Mouse (Mus musculus) CH12.LX (cell line): ENCODE data around the gene Ubxn6. TPM values are rescaled to one million over a fixed set of nuclear protein-coding genes. Genes with fewer than 3 reads are reported as not detected.
"Not testable (repeated sequence)": the region's sequence is repeated elsewhere in the genome, so short reads cannot be mapped to it uniquely, and the experiment has no call there.

Source experiments
- DNase-seq: peaks from one replicate; pipeline ENCODE4 v3.0.0-alpha.2; 2013; ENCODE audit errors: extremely low read depth
- H3K27ac ChIP-seq: 2 replicates; pipeline ENCODE4 v1.5.1; 2012; ENCODE audit warnings: low read depth, mild to moderate bottlenecking, control low read depth, moderate library complexity; ENCODE audit not compliant: insufficient read depth
- H3K27me3 ChIP-seq: replicated peaks from 2 replicates; pipeline ENCODE3; 2012; ENCODE audit warnings: inconsistent platforms
- H3K36me3 ChIP-seq, 2 experiments: replicated peaks in 1 of 2; 2 replicates each; pipeline versions ENCODE3 to v1.6.1; 2012; ENCODE audit warnings: inconsistent platforms in 1 of 2, low read length in 1 of 2, mild to moderate bottlenecking in 1 of 2, mixed read lengths in 1 of 2, moderate library complexity in 1 of 2; ENCODE audit not compliant: control insufficient read depth in 1 of 2, insufficient read depth in 1 of 2
- H3K4me1 ChIP-seq, 2 experiments: 2 replicates each; pipeline ENCODE4 v1.6.1; 2012; ENCODE audit warnings: inconsistent platforms in 1 of 2, moderate library complexity in 1 of 2; ENCODE audit not compliant: insufficient read depth in 2 of 2, control insufficient read depth in 1 of 2
- H3K4me2 ChIP-seq: 2 replicates; pipeline ENCODE4 v1.6.1; 2012; ENCODE audit warnings: low read depth, mild to moderate bottlenecking, control low read depth; ENCODE audit not compliant: poor library complexity, insufficient read depth, severe bottlenecking
- H3K4me3 ChIP-seq, 3 experiments: fragments of 150-350 bp in 1 of 3; sonication (generic) in 1 of 3; replicated peaks in 1 of 3; 2 replicates each; pipeline versions ENCODE3 to v1.5.1; 2011 to 2012; ENCODE audit warnings: low read depth in 2 of 3, low read length in 2 of 3, mild to moderate bottlenecking in 2 of 3, moderate library complexity in 2 of 3, control low read depth in 1 of 3, improper control_type of control experiment in 1 of 3, inconsistent platforms in 1 of 3, mixed read lengths in 1 of 3; ENCODE audit not compliant: poor library complexity in 1 of 3
- H3K79me2 ChIP-seq: replicated peaks from 2 replicates; pipeline ENCODE4 v1.6.1; 2012; ENCODE audit warnings: mild to moderate bottlenecking, moderate library complexity; ENCODE audit not compliant: control insufficient read depth, poor library complexity, insufficient read depth, severe bottlenecking; ENCODE audit errors: extremely low read depth
- H3K9ac ChIP-seq: 2 replicates; pipeline ENCODE4 v1.6.1; 2012; ENCODE audit warnings: low read depth, mild to moderate bottlenecking, control low read depth, moderate library complexity; ENCODE audit not compliant: insufficient read depth
- H3K9me3 ChIP-seq: replicated peaks from 2 replicates; pipeline ENCODE3; 2012; ENCODE audit warnings: low read length, inconsistent platforms, mixed read lengths
- CHD2 ChIP-seq: IDR thresholded peaks from 2 replicates; pipeline ENCODE4 v1.6.1; 2011; ENCODE audit warnings: low read length, improper control_type of control experiment
- E2F4 ChIP-seq: IDR thresholded peaks from 2 replicates; pipeline ENCODE4 v1.6.1; 2011; ENCODE audit warnings: low read depth, low read length, improper control_type of control experiment; ENCODE audit not compliant: insufficient replicate concordance
- ELF1 ChIP-seq: IDR thresholded peaks from 2 replicates; pipeline ENCODE4 v1.6.1; 2014; ENCODE audit warnings: low read depth, mild to moderate bottlenecking, inconsistent platforms, low read length, improper control_type of control experiment
- EP300 ChIP-seq: IDR thresholded peaks from 2 replicates; pipeline ENCODE4 v1.6.1; 2011; ENCODE audit warnings: low read length, improper control_type of control experiment
- GABPA ChIP-seq: IDR thresholded peaks from 2 replicates; pipeline ENCODE4 v1.6.1; 2012; ENCODE audit warnings: low read depth, low read length, improper control_type of control experiment, inconsistent platforms; ENCODE audit not compliant: insufficient replicate concordance
- HCFC1 ChIP-seq: IDR thresholded peaks from 2 replicates; pipeline ENCODE4 v1.6.1; 2012; ENCODE audit warnings: low read depth, mild to moderate bottlenecking, inconsistent platforms, low read length, improper control_type of control experiment
- IRF4 ChIP-seq: IDR thresholded peaks from 2 replicates; pipeline ENCODE4 v1.6.1; 2014; ENCODE audit warnings: low read depth, mild to moderate bottlenecking, inconsistent platforms, low read length, improper control_type of control experiment
- JUN ChIP-seq: IDR thresholded peaks from 2 replicates; pipeline ENCODE4 v1.6.1; 2011; ENCODE audit warnings: low read depth, mild to moderate bottlenecking, low read length, improper control_type of control experiment, moderate library complexity; ENCODE audit not compliant: insufficient read depth
- JUND ChIP-seq: conservative IDR thresholded peaks from 2 replicates; pipeline ENCODE4 v1.6.1; 2011; ENCODE audit warnings: low read depth, low read length, improper control_type of control experiment
- KAT2A ChIP-seq: IDR thresholded peaks from 2 replicates; pipeline ENCODE4 v1.6.1; 2012; ENCODE audit warnings: low read length, improper control_type of control experiment, inconsistent platforms; ENCODE audit not compliant: insufficient replicate concordance
- MAZ ChIP-seq: IDR thresholded peaks from 2 replicates; pipeline ENCODE4 v1.6.1; 2012; ENCODE audit warnings: low read depth, mild to moderate bottlenecking, inconsistent platforms, low read length, improper control_type of control experiment, moderate library complexity
- MEF2A ChIP-seq: IDR thresholded peaks from 2 replicates; pipeline ENCODE4 v1.6.1; 2014; ENCODE audit warnings: low read depth, mild to moderate bottlenecking, inconsistent platforms, low read length, improper control_type of control experiment, borderline replicate concordance
- POLR2A ChIP-seq: IDR thresholded peaks from 2 replicates; pipeline ENCODE4 v1.6.1; 2011; ENCODE audit warnings: low read depth, mild to moderate bottlenecking, improper control_type of control experiment, low read length
- POLR2AphosphoS2 ChIP-seq: IDR thresholded peaks from 2 replicates; pipeline ENCODE4 v1.6.1; 2011; ENCODE audit warnings: low read depth, low read length, improper control_type of control experiment
- RAD21 ChIP-seq: IDR thresholded peaks from 2 replicates; pipeline ENCODE4 v1.6.1; 2011; ENCODE audit warnings: low read depth, mild to moderate bottlenecking, low read length, improper control_type of control experiment, moderate library complexity
- RCOR1 ChIP-seq: conservative IDR thresholded peaks from 2 replicates; pipeline ENCODE4 v1.6.1; 2012; ENCODE audit warnings: low read depth, mild to moderate bottlenecking, inconsistent platforms, low read length, improper control_type of control experiment
- SIN3A ChIP-seq: IDR thresholded peaks from 2 replicates; pipeline ENCODE4 v1.6.1; 2012; ENCODE audit warnings: low read length, improper control_type of control experiment, inconsistent platforms
- SMC3 ChIP-seq: IDR thresholded peaks from 2 replicates; pipeline ENCODE4 v1.6.1; 2011; ENCODE audit warnings: low read depth, low read length, improper control_type of control experiment
- TCF12 ChIP-seq: IDR thresholded peaks from 2 replicates; pipeline ENCODE4 v1.6.1; 2014; ENCODE audit warnings: low read depth, mild to moderate bottlenecking, inconsistent platforms, low read length, improper control_type of control experiment
- UBTF ChIP-seq: IDR thresholded peaks from 2 replicates; pipeline ENCODE4 v1.6.1; 2012; ENCODE audit warnings: low read depth, mild to moderate bottlenecking, inconsistent platforms, low read length, improper control_type of control experiment, moderate library complexity
- USF1 ChIP-seq: IDR thresholded peaks from 2 replicates; pipeline ENCODE4 v1.6.1; 2014; ENCODE audit warnings: low read depth, mild to moderate bottlenecking, inconsistent platforms, low read length, improper control_type of control experiment
- ZC3H11A ChIP-seq: IDR thresholded peaks from 2 replicates; pipeline ENCODE4 v1.6.1; 2012; ENCODE audit warnings: low read depth, mild to moderate bottlenecking, inconsistent platforms, low read length, improper control_type of control experiment
- ZMIZ1 ChIP-seq: IDR thresholded peaks from 2 replicates; pipeline ENCODE4 v1.6.1; 2012; ENCODE audit warnings: low read depth, mild to moderate bottlenecking, inconsistent platforms, low read length, improper control_type of control experiment
- ZNF384 ChIP-seq: IDR thresholded peaks from 2 replicates; pipeline ENCODE4 v1.6.1; 2012; ENCODE audit warnings: low read depth, low read length, improper control_type of control experiment, inconsistent platforms
- dilution Hi-C: fragments of 300-500 bp; cut with MboI; formaldehyde crosslinking; loops from 2 replicates; pipeline ENCODE4 v1.14.3; 2020; ENCODE audit warnings: low sequenced_read_pairs; ENCODE audit not compliant: extremely low pct_unique_long_range_greater_than_20kb, extremely low pct_ligation_motif_present
- in situ Hi-C: fragments of 300-500 bp; cut with MboI; formaldehyde crosslinking; loops from 3 replicates; pipeline ENCODE4 v1.14.3; 2019; ENCODE audit warnings: low sequenced_read_pairs, low pct_ligation_motif_present, low pct_unique_long_range_greater_than_20kb, mixed read lengths
- polyA plus RNA-seq: library from polyadenylated mRNA; unstranded; fragments of >175 nt; gene quantifications from 2 replicates; pipeline ENCODE4 v1.2.1, GENCODE M21; 2012; ENCODE audit warnings: low read depth; ENCODE audit not compliant: insufficient read length
- total RNA-seq, 2 experiments: library from RNA; depleted of rRNA; stranded (reverse); fragments of 300-350 nt in 1 of 2; fragments of >200 nt in 1 of 2; gene quantifications; 2 replicates each; pipeline ENCODE4 v1.2.3; 2012 to 2014

The Ubxn6 gene
- total and polyA plus RNA-seq, 3 experiments: 24.6 to 29.1 (median 26.8) TPM

DNA sequence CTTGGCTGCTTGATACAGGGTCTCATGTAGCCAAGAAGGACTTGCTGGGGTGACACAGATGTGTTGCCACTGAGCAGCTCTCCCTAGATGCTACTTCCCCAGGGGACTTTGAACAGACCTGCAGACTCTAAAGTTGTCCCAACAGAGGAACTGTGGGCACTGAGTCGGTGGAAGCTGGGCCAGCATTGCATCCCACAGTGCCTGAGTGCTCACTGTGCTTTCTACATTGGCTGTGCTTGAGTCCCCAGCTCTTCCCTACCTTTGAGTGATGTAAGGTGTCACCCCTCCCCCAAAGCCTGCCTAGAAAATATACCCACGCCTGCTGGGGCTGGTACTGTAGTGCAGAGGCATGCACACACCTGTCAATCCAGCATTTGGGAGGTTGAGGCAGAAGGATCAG lies 32.9 kb upstream of the Ubxn6 start:
- H3K36me3 ChIP-seq: peaks cover 14 to 50% of the 10 kb centered on the region in 2 experiments

DNA sequence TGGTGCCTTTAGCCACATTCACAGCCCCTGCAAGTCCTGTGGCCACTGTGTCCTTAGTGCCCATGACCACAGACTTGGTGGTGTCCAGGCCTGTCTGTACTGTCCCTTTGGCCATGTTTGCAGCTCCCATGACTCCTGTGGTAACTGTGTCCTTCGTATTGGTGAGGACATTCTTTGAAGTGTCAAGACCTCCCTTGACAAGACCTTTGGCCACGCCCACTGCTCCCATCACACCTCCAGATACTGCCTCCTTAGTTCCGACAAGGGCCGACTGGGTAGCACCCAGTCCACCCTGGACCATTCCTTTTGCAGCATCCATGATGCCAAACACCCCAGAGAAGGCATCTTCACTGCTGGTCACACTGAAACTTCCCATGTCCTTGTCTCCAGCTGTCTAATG lies 32.2 kb upstream of the Ubxn6 start:
- TF ChIP-seq HCFC1 (no peak), JUN (no peak), UBTF (no peak), RCOR1 (no peak), ZC3H11A (no peak), MEF2A (no peak), POLR2A (no peak), KAT2A (no peak), JUND (no peak), TCF12 (no peak), POLR2AphosphoS2 (no peak), USF1 (no peak), RAD21 (no peak), MAZ (no peak), IRF4 (no peak), CHD2 (no peak), ZMIZ1 (no peak), ELF1 (no peak)
- TF ChIP-seq, all 38 proteins: peak for 0
- dilution Hi-C loops: no loop called here

More for the DNA sequence above, 32.9 kb upstream of the Ubxn6 start:
- Histone ChIP-seq H3K27me3 (no peaks in the 10 kb centered on the region), H3K27ac (no peak overlapping the region), H3K9me3 (no peaks in the 10 kb centered on the region), H3K9ac (no peak overlapping the region), H3K4me3 (no peak overlapping the region), H3K4me1 (0 out of 4 replicates have a peak, but pooled peaks cover 0 to 2% of the 10 kb centered on the region in 2 experiments), H3K4me2 (no peak overlapping the region), H3K79me2 (no peaks in the 10 kb centered on the region)
- DNase-seq: no peak
- dilution Hi-C loops (no loop called here), in situ Hi-C loops (no loop called here)
- TF ChIP-seq IRF4 (no peak), ELF1 (no peak), GABPA (no peak), JUN (no peak), USF1 (no peak), HCFC1 (no peak), MEF2A (no peak), ZMIZ1 (no peak), E2F4 (no peak), SMC3 (no peak), SIN3A (no peak), ZC3H11A (no peak), EP300 (no peak), ZNF384 (no peak), UBTF (no peak)

DNA sequence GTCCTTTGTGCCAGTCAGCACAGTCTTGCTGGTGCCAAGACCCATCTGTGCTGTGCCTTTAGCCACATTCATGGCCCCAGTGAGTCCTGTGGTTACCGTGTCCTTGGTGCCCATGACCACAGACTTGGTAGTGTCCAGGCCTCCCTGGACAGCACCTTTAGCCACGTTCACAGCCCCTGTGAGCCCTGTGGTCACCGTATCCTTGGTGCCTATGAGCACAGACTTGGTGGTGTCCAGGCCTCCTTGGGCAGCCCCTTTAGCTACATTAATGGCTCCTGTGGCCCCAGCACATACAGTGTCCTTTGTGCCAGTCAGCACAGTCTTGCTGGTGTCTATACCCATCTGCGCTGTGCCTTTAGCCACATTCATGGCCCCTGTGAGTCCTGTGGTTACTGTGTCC lies 31.6 kb upstream of the Ubxn6 start:
- H3K79me2 ChIP-seq, DNase-seq, H3K27ac ChIP-seq, dilution Hi-C loops, H3K9ac ChIP-seq, H3K4me3 ChIP-seq, H3K9me3 ChIP-seq, in situ Hi-C loops, H3K4me1 ChIP-seq, H3K4me2 ChIP-seq, H3K27me3 ChIP-seq: not testable (repeated sequence)
- peaks cover 25 to 57% of the 10 kb centered on the region in 2 experiments for H3K36me3 ChIP-seq

More for the DNA sequence above, 32.2 kb upstream of the Ubxn6 start:
- no peaks in the 10 kb centered on the region for H3K27me3 ChIP-seq
- no peak overlapping the region for H3K9ac ChIP-seq
- 0 out of 4 replicates have a peak, but pooled peaks cover 0 to 2% of the 10 kb centered on the region in 2 experiments for H3K4me1 ChIP-seq
- in situ Hi-C loops: no loop called here
- H3K79me2 ChIP-seq: no peaks in the 10 kb centered on the region
- H3K9me3 ChIP-seq: no peaks in the 10 kb centered on the region
- no peak overlapping the region for H3K27ac ChIP-seq
- peaks cover 21 to 53% of the 10 kb centered on the region in 2 experiments for H3K36me3 ChIP-seq
- no peak for DNase-seq
- no peak overlapping the region for H3K4me3 ChIP-seq
- no peak overlapping the region for H3K4me2 ChIP-seq
